Mouse (Mus musculus) left cerebral cortex, postnatal 36 days (tissue): Measurements from ENCODE around the gene Actrt3. TPM values are rescaled to one million over a fixed set of nuclear protein-coding genes. Genes with fewer than 3 reads are reported as not detected.

Source experiments
- DNase-seq, 2 experiments: peaks; one replicate each; pipeline ENCODE4 v3.0.0; 2021 to 2022; ENCODE audit warnings: low spot score in 2 of 2, mixed read lengths in 1 of 2
- intact Hi-C: fragments of 180-260 bp; cut with DNase I; formaldehyde crosslinking; loops from one replicate; pipeline ENCODE4 v1.15.1; 2025
- total RNA-seq, 2 experiments: library from RNA; stranded (reverse); gene quantifications; 2 replicates each; pipeline ENCODE4 v1.2.3; 2021

The Actrt3 gene
- total RNA-seq = 1 to 10 TPM in 1 of 2 experiments, under 1 TPM in 1; 0.99 to 1.1 TPM

DNA sequence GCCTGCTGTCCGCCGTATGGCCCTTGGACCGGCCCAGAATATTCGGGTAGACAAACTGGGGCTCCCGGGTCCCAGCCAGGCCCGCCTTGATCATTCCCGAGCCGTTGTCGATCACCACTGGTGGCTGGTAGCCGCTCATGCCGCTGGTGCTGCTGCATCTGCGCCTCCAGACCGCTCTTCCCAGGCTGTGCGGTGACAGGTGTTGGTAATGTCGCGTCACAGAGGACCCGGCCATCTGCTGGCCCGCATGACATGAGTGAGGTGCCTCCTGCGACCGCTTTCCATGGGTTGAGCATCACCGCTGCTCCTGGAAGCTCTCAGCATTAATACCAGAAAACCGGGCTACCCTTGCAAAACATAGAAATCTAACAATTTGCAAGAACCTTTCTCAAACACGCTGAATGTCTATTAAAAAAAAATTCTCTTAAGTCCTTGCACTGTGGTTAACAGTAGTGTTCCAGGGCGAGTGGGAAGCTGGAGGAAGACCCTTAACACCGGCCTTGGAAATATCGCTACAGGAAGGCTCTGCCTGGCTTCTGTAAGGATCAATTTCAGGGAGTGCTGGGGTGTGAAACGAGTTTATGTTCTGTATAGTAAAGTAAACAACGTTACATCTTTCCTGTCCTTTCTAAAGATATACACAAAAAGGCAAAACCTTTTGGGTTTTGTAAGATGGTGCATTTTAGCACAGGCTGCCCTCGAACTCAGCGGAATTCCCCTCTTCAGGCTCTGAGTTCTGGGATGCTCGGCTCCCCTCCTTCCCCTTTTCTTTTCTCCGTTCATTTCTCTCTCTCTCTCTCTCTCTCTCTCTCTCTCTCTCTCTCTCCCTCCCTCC lies at the start of gene Actrt3:
Gene Actrt3 (minus strand): TSS at position 229 of the 835 bp plus-strand sequence.
- peak; percentile 63 to 65 for DNase-seq
- intact Hi-C loops = loop anchor here (5.0 to 10.0 kb wide), 5 partner anchors 192 to 535 kb away; partner anchors contain the start of genes Phc3, Sec62 and Skil

- intact Hi-C loops = no loop called here
- no peak for DNase-seq
These were observed 48.7 kb upstream of the Actrt3 start for GRCm38 (mm10) chr3:30648466-30648865.

GRCm38 (mm10) chr3:30647440-30648090 lies 47.8 kb upstream of the Actrt3 start, which contains the start of gene Lrrc34:
Lrrc34 (minus strand) TSS chr3:30647869.
- intact Hi-C loops = no loop called here
- no peak for DNase-seq

- intact Hi-C loops = no loop called here
These were observed 47.0 kb upstream of the Actrt3 start for GRCm38 (mm10) chr3:30646761-30647160.

DNA sequence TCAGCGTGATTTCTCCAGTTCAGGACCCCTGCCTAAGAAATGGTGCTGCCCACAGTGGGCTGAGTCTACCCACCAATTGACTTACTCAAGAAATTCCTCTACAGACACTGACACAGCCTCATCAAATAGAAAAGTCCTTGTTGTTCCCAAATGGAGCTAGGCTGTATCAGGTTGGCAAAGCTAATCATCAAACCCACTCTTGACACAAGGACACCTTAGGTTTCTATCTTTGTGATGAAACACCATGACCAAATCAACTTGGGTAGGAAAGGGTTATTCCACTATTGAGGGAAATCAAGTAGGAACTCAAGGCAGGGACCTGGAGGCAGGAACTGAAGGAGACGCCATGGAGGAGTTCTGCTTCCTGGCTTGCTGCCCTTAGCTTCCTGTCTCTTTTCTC lies 44.5 kb upstream of the Actrt3 start, which contains the start of gene Lrriq4:
Gene Lrriq4 (plus strand): TSS at position 301 of the 400 bp plus-strand sequence.
- intact Hi-C loops = no loop called here
- DNase-seq = no peak

More at GRCm38 (mm10) chr3:30646761-30647160, 47.0 kb upstream of the Actrt3 start:
- DNase-seq = no peak

DNA sequence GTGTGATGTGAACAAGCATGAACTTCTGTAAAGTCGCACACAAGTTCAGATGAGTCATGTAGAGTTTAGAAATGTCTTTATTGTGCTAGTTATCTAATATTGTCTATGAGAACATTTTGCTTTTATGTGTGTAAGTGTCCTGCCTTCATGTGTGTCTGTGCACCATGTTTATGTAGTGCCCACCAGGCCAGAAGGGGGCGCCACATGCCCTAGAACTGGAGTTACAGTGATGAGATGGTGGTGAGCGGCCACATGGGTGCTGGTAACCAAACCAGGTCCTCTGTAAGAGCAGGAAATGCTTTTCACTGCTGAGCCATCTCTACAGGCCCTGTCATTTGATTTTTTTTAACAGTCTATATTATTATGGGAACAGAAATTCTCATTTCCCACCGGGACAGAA lies 35.9 kb upstream of the Actrt3 start:
- intact Hi-C loops = no loop called here
- no peak for DNase-seq

DNA sequence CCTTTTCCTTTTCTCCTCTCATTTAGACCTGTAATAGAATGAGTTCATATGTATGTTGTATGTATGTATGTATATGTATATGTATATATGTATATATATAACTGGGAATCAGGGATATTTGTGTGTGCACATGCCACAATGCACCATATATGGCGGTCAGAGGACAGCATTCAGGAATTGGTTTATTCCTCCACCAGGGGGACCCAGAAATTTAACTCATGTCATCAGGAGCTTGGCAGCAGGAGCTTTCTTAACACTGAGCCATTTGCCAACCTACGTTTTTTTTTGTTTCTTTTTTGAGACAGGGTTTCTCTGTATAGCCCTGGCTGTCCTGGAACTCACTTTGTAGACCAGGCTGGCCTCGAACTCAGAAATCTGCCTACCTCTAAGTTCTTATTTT lies 33.9 kb upstream of the Actrt3 start:
- intact Hi-C loops = no loop called here
- DNase-seq = no peak

GRCm38 (mm10) chr3:30620132-30620531 lies 20.4 kb upstream of the Actrt3 start:
- no peak for DNase-seq
- intact Hi-C loops = no loop called here

GRCm38 (mm10) chr3:30610930-30611329 lies 11.2 kb upstream of the Actrt3 start:
- intact Hi-C loops = no loop called here

DNA sequence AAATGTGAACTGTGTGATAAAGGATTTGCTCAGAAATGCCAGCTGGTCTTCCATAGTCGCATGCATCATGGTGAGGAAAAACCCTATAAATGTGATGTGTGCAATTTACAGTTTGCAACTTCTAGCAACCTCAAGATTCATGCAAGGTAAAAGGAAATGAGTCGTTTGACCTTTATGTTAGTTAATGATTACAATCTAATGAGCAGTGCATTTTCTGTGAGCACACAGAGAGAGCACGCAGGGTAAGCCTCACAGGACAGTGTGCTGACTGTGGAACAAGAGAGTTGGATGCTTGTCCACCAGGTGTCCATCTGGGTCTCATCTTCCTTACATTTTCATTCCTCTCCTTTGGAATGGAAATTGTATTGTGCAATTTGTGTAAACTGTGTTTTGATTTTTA lies 9.3 kb upstream of the Actrt3 start:
- intact Hi-C loops = loop anchor here (10.0 kb wide), 1 partner anchor 356 kb away; the partner anchor contains the start of gene Phc3
- DNase-seq = no peak

More at GRCm38 (mm10) chr3:30610930-30611329, 11.2 kb upstream of the Actrt3 start:
- DNase-seq = no peak

DNA sequence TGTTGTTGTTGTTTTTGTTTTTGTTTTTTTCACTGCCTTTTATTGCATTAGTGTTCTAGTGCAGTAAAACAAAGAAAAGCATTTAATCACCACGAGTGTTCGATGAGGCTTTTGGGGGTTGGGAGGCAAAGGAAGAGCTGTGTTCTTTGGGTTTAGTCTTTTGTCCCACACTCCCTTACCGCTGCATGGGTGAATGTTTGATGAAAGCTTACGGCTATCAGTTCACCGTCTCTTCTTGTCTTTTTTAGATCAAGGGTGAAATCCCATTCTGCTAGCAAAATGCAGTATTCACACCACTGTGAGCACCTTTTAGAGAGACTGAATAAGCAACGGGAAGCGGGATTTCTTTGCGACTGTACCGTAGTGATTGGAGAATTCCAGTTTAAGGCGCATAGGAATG lies 3.5 kb upstream of the Actrt3 start:
- intact Hi-C loops = loop anchor here (5.0 to 10.0 kb wide), 2 partner anchors 189 to 362 kb away; partner anchors contain the start of genes Phc3 and Sec62
- no peak for DNase-seq

DNA sequence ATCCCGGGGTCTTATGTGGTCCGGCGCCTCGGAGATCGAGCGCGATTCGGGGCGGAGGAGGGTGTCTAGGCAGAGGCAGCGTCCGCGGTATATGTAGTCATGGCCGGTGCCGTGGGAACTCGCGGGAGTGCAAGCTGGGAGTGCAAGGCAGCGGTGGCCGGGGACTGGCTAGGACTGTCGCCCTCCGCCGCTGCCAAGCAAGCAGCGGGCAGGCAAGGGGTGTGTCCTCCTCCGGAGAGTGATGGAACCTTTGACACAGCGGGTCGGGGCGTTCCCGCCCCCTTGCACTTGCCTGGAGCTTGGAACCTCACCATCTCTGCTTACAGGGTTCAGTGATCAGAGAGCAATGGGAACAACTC lies 3.0 kb upstream of the Actrt3 start:
- intact Hi-C loops = loop anchor here (5.0 to 10.0 kb wide), 2 partner anchors 190 to 362 kb away; partner anchors contain the start of genes Phc3 and Sec62
- DNase-seq = no peak

- intact Hi-C loops = loop anchor here (5.0 to 10.0 kb wide), 2 partner anchors 190 to 363 kb away; partner anchors contain the start of genes Phc3 and Sec62
- peak; percentile 99 for DNase-seq
These were observed 2.5 kb upstream of the Actrt3 start, which contains the start of gene Mynn for GRCm38 (mm10) chr3:30602065-30602739. Mynn (plus strand) TSS chr3:30602065.

GRCm38 (mm10) chr3:30601610-30602064 lies 1.9 kb upstream of the Actrt3 start:
- DNase-seq = no peak
- intact Hi-C loops = loop anchor here (5.0 to 10.0 kb wide), 2 partner anchors 191 to 363 kb away; partner anchors contain the start of genes Phc3 and Sec62

DNA sequence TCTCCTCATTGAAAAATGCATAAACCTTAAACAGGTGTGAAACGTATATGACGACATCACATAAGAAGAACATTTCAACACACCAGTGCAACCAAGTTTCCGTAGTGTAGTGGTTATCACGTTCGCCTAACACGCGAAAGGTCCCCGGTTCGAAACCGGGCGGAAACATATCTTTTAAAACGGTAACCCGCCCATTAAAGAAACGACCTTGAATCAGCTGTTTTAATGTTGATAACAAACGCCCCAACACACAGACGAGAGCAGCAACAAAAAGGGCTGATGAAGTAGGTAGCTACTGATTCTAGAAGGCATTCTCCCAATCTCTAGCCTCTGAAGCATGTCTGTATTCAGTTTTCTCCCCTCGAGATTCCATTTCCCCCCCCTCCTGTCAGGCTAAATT lies 1.4 kb upstream of the Actrt3 start:
- intact Hi-C loops = loop anchor here (5.0 to 10.0 kb wide), 2 partner anchors 191 to 364 kb away; partner anchors contain the start of genes Phc3 and Sec62
- peak; percentile 79 to 86 for DNase-seq

DNA sequence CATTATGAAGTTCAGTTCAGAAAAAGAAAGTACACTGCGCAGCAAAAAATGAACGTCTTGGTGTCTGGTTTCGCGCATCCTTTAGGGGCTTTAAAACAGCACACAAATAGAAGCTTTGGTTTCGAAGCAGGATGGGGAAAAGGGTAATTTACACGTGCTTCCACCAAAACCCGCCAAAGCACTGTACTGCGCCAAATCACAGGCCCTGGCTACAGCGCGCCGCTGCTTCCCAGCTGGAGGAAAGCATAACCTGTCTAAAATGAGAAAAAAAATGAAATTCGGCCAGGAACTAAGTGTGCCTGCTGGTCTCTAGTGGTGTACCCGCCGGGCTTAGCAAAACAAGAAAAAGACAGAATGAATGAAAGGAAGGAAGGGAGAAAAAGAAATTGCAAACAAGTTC lies 978 bp upstream of the Actrt3 start:
- peak; percentile 45 to 51 for DNase-seq
- intact Hi-C loops = loop anchor here (5.0 to 10.0 kb wide), 2 partner anchors 192 to 364 kb away; partner anchors contain the start of genes Phc3 and Sec62

DNA sequence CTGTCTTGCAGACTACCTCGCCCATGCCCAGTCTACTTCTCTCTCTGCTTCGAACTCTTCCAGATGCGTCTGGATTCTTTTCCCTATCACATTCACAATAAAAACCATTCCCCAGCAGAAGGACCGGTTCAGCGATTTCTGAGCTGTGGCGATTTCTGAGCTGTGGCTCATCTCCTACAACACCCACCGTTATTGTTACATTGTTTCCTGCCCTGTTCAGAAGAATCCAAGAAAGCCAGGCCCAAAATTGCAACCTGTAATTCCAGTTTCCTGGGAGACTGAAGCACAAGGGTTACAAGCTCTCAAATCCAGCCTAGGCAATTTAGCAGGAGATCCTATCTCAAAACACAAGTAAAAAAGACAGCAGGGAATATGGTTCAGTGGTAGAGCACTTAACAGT lies 2.5 kb downstream of the Actrt3 start:
- no peak for DNase-seq
- intact Hi-C loops = loop anchor here (10.0 kb wide), 3 partner anchors 458 to 538 kb away; partner anchors contain the start of gene Skil

DNA sequence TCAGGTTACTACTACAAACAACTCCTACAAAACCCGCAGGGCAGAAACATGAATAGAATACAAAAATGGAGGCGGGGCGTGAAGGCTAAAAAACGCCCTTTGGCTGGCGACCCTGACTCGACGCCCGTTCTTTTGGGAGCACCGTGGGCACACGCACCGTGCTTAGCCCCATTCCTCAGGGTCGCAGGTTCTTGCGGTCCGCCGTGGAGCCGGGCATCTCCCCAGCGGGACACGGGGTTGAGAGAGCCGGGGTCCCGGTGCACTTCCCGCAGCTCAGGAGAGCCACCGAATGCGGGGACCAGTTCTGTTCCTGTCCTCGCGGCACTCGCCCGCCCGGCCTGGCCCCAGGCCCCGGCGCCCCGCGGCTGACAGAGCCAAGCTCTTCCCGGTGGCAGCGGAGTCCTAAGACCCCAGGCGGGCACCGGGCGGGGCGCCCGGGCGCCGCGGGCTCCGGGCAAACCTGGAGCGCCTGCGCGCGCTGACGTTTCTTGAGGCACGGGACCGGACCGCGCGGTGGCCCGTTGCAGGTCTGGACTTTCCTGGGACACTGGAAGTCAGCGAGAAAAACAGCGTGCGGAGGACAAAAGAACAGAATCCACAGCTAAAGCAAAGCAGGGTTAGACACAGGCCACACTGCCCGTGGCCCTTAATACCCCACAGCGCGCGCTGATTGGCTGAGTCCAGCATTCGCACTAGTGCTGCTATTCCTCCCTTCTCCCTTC lies 4.5 kb downstream of the Actrt3 start:
- DNase-seq = peak; percentile 37 to 54
- intact Hi-C loops = loop anchor here (10.0 kb wide), 3 partner anchors 460 to 540 kb away; partner anchors contain the start of gene Skil
